Mouse (Mus musculus) hindbrain, postnatal 0 days (tissue): ENCODE measurements around the gene AI837181. TPM values are rescaled to one million over a fixed set of nuclear protein-coding genes. Genes with fewer than 3 reads are reported as not detected.

Source experiments
- ATAC-seq: fragments of 200-750 bp; cut with Nextera tagmentation; 2 replicates; pipeline ENCODE4 v1.8.0; 2017; ENCODE audit warnings: mild to moderate bottlenecking, moderate TSS enrichment, moderate library complexity
- DNase-seq: peaks from one replicate; pipeline ENCODE4 v3.0.0-alpha.2; 2015; ENCODE audit warnings: low spot score
- H3K27ac ChIP-seq: fragments of 300-500 bp; sonication (generic); 2 replicates; pipeline ENCODE4 v1.5.1; 2014; ENCODE audit warnings: mild to moderate bottlenecking
- H3K27me3 ChIP-seq: fragments of 300-500 bp; sonication (generic); 2 replicates; pipeline ENCODE4 v1.6.1; 2014; ENCODE audit warnings: low read length, mixed read lengths; ENCODE audit not compliant: insufficient read depth
- H3K36me3 ChIP-seq: fragments of 300-500 bp; sonication (generic); 2 replicates; pipeline ENCODE4 v1.6.1; 2014; ENCODE audit warnings: low read length, mixed read lengths; ENCODE audit not compliant: insufficient read depth
- H3K4me1 ChIP-seq: fragments of 300-500 bp; sonication (generic); 2 replicates; pipeline ENCODE4 v1.6.1; 2014; ENCODE audit warnings: antibody characterized with exemption, low read length, mixed read lengths; ENCODE audit not compliant: insufficient read depth
- H3K4me2 ChIP-seq: fragments of 300-500 bp; sonication (generic); 2 replicates; pipeline ENCODE4 v1.6.1; 2014; ENCODE audit warnings: low read depth, mild to moderate bottlenecking, low read length, moderate library complexity, mixed read lengths
- H3K4me3 ChIP-seq: fragments of 300-500 bp; sonication (generic); 2 replicates; pipeline ENCODE4 v1.5.1; 2014; ENCODE audit warnings: low read length
- H3K9ac ChIP-seq: fragments of 300-500 bp; sonication (generic); replicated peaks from 2 replicates; pipeline ENCODE4 v1.6.1; 2014; ENCODE audit warnings: mild to moderate bottlenecking, low read length, moderate library complexity, mixed read lengths
- H3K9me3 ChIP-seq: fragments of 300-500 bp; sonication (generic); 2 replicates; pipeline ENCODE4 v1.6.1; 2016; ENCODE audit warnings: low read length, mixed read lengths
- CTCF ChIP-seq: IDR thresholded peaks from 2 replicates; pipeline ENCODE4 v1.5.1; 2016; ENCODE audit warnings: antibody characterized with exemption, control low read depth, low read depth
- WGBS: fragments of 180-500 bp; shearing (Covaris S2); extraction: QIAGEN DNeasy Blood & Tissue Kit; methylation state at CpG from one replicate; pipeline ENCODE4 v1.1.7; 2014; 5-methylcytosine and 5-hydroxymethylcytosine counted together
- polyA plus RNA-seq: library from polyadenylated mRNA; unstranded; fragments of >200 nt; fragmentation: Nextera tagmentation; extraction: Ambion mirVana; gene quantifications from 2 replicates; pipeline ENCODE4 v1.2.1, GENCODE M21; 2015
- total RNA-seq: library from RNA; depleted of rRNA; stranded (reverse); fragments of >200 nt; gene quantifications from 2 replicates; pipeline ENCODE4 v1.2.3, GENCODE M21; 2014; rRNA removed

Gene AI837181
- total and polyA plus RNA-seq, 2 experiments from 2014 or later, result 82.8 to 100 TPM

- H3K36me3 ChIP-seq, result no peaks in the 10 kb centered on the region; the same call in 1 of the 2 replicates
- peak overlapping the region; percentile 72 for H3K27ac ChIP-seq
- 1% methylated on average over 65 of the region's 68 CpGs for whole genome bisulfite sequencing
- H3K4me2 ChIP-seq, result peak overlapping the region; percentile 97
- DNase-seq (peak; percentile 63), ATAC-seq (peak; percentile 76)
- no peaks in the 10 kb centered on the region for H3K27me3 ChIP-seq
- no peaks in the 10 kb centered on the region for H3K9me3 ChIP-seq
- H3K4me3 ChIP-seq, result peak overlapping the region; percentile 57
- H3K9ac ChIP-seq, result peak overlapping the region; percentile 78
- H3K4me1 ChIP-seq, result peaks cover 7% of the 10 kb centered on the region
- no peak for TF ChIP-seq CTCF
These were observed 49.5 kb downstream of the AI837181 start for GRCm38 (mm10) chr19:5474281-5475068.

DNA sequence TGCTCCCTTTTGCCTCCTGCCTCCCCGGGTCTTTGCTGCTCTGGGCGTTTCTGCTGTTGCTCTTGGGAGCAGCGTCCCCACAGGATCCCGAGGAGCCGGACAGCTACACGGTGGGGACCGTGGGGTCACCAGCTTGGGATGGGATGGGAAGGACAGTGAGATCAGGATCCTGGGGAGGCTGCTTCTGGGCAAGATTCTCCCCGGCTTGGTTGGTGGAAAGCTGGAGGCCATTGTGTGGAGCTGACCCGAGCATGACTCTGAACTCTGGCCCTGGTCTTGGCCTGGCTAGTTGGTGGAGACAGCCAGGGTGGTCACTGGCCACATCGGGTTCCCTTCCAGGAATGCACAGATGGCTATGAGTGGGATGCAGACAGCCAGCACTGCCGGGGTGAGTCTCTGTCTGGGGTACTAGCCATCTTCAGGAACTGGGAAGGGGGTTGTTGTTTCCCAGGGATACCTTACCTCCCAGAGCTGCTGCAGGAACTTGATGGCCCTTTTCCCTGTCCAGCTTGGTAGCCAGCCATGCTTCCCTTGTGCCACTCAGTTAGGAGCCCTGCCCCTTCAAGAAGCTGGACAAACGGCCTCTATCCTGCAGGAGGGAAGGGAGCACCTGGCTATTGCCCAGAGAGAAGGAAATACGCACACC lies 50.2 kb downstream of the AI837181 start:
- H3K9me3 ChIP-seq, result no peaks in the 10 kb centered on the region
- WGBS, result 10% methylated on average over 12 of the region's 13 CpGs
- peak; percentile 33; the same call in 1 of the 2 replicates for ATAC-seq

More for the DNA sequence above, 50.2 kb downstream of the AI837181 start:
- peak overlapping the region; percentile 78 for H3K9ac ChIP-seq
- peak overlapping the region; percentile 57 for H3K4me3 ChIP-seq
- H3K4me2 ChIP-seq, result peak overlapping the region; percentile 97
- H3K36me3 ChIP-seq, result no peaks in the 10 kb centered on the region; the same call in 1 of the 2 replicates
- TF ChIP-seq CTCF, result no peak
- peaks cover 7% of the 10 kb centered on the region for H3K4me1 ChIP-seq
- H3K27me3 ChIP-seq, result no peaks in the 10 kb centered on the region
- H3K27ac ChIP-seq, result peak overlapping the region; percentile 72
- no peak for DNase-seq

Other genes with a start within 250 kb of the AI837181 start
- gene Pacs1, start 152.0 kb upstream of the AI837181 start, total RNA-seq, result 60.3 and 63.6 TPM in 2 replicates
- gene Pacs1, start 152.0 kb upstream of the AI837181 start, polyA plus RNA-seq, result 33.1 and 41.0 TPM in 2 replicates
- gene Sf3b2, start 129.7 kb upstream of the AI837181 start, total RNA-seq, result 266 and 341 TPM in 2 replicates
- 322 and 334 TPM in 2 replicates for gene Sf3b2, start 129.7 kb upstream of the AI837181 start, polyA plus RNA-seq
- gene Gal3st3, start 126.8 kb upstream of the AI837181 start, total RNA-seq, result 25.0 and 27.3 TPM in 2 replicates
- gene Gal3st3, start 126.8 kb upstream of the AI837181 start, polyA plus RNA-seq, result 26.9 and 31.9 TPM in 2 replicates
- not detected in 2 replicates for gene Catsper1, start 89.4 kb upstream of the AI837181 start, total RNA-seq
- gene Catsper1, start 89.4 kb upstream of the AI837181 start, polyA plus RNA-seq, result not detected in 2 replicates
- gene Cst6, start 75.6 kb upstream of the AI837181 start, total RNA-seq, result 0.50 and 9.8 TPM in 2 replicates
- 14.9 and 16.1 TPM in 2 replicates for gene Cst6, start 75.6 kb upstream of the AI837181 start, polyA plus RNA-seq
- 21.2 and 25.2 TPM in 2 replicates for gene Eif1ad, start 58.4 kb upstream of the AI837181 start, total RNA-seq
- gene Eif1ad, start 58.4 kb upstream of the AI837181 start, polyA plus RNA-seq, result 46.7 and 49.2 TPM in 2 replicates
- gene Banf1, start 58.0 kb upstream of the AI837181 start, total RNA-seq, result 78.3 and 95.8 TPM in 2 replicates
- gene Banf1, start 58.0 kb upstream of the AI837181 start, polyA plus RNA-seq, result 316 and 319 TPM in 2 replicates
- 23.2 and 30.5 TPM in 2 replicates for gene Sart1, start 36.4 kb upstream of the AI837181 start, total RNA-seq
- 45.0 and 47.4 TPM in 2 replicates for gene Sart1, start 36.4 kb upstream of the AI837181 start, polyA plus RNA-seq
- not detected in 2 replicates for gene Tsga10ip, start 22.6 kb upstream of the AI837181 start, total RNA-seq
- gene Tsga10ip, start 22.6 kb upstream of the AI837181 start, polyA plus RNA-seq, result not detected in 2 replicates
- gene Drap1, start 165 bp upstream of the AI837181 start, total RNA-seq, result 111 and 123 TPM in 2 replicates
- gene Drap1, start 165 bp upstream of the AI837181 start, polyA plus RNA-seq, result 331 and 338 TPM in 2 replicates
- not detected in 2 replicates for gene Fosl1, start 22.4 kb downstream of the AI837181 start, total RNA-seq
- gene Fosl1, start 22.4 kb downstream of the AI837181 start, polyA plus RNA-seq, result not detected in 2 replicates
- gene Ccdc85b, start 32.8 kb downstream of the AI837181 start, total RNA-seq, result 17.4 and 18.5 TPM in 2 replicates
- 16.0 and 16.1 TPM in 2 replicates for gene Ccdc85b, start 32.8 kb downstream of the AI837181 start, polyA plus RNA-seq
- 76.1 and 103 TPM in 2 replicates for gene Fibp, start 35.5 kb downstream of the AI837181 start, total RNA-seq
- 172 and 179 TPM in 2 replicates for gene Fibp, start 35.5 kb downstream of the AI837181 start, polyA plus RNA-seq
- 1.2 and 4.5 TPM in 2 replicates for gene Ctsw, start 43.4 kb downstream of the AI837181 start, total RNA-seq
- 1.6 and 2.0 TPM in 2 replicates for gene Ctsw, start 43.4 kb downstream of the AI837181 start, polyA plus RNA-seq
- 46.3 and 49.3 TPM in 2 replicates for gene Efemp2, start 48.8 kb downstream of the AI837181 start, total RNA-seq
- gene Efemp2, start 48.8 kb downstream of the AI837181 start, polyA plus RNA-seq, result 36.5 and 41.7 TPM in 2 replicates
- gene Mus81, start 63.3 kb downstream of the AI837181 start, total RNA-seq, result 56.8 and 58.8 TPM in 2 replicates
- 27.4 and 27.7 TPM in 2 replicates for gene Mus81, start 63.3 kb downstream of the AI837181 start, polyA plus RNA-seq
- gene Cfl1, start 65.3 kb downstream of the AI837181 start, total RNA-seq, result 1,468 and 1,477 TPM in 2 replicates
- 3,076 and 3,214 TPM in 2 replicates for gene Cfl1, start 65.3 kb downstream of the AI837181 start, polyA plus RNA-seq
- gene 1700020D05Rik, start 78.6 kb downstream of the AI837181 start, total RNA-seq, result 3.8 and 4.8 TPM in 2 replicates
- not detected in 2 replicates for gene 1700020D05Rik, start 78.6 kb downstream of the AI837181 start, polyA plus RNA-seq
- gene Snx32, start 85.4 kb downstream of the AI837181 start, total RNA-seq, result 78.0 and 79.0 TPM in 2 replicates
- 75.0 and 79.6 TPM in 2 replicates for gene Snx32, start 85.4 kb downstream of the AI837181 start, polyA plus RNA-seq
- not detected in 2 replicates for gene Ovol1, start 135.5 kb downstream of the AI837181 start, total RNA-seq
- gene Ovol1, start 135.5 kb downstream of the AI837181 start, polyA plus RNA-seq, result 0.25 TPM in 1 of 2 replicates, not detected in the other
- 15.0 and 19.3 TPM in 2 replicates for gene Ap5b1, start 142.9 kb downstream of the AI837181 start, total RNA-seq
- gene Ap5b1, start 142.9 kb downstream of the AI837181 start, polyA plus RNA-seq, result 2.3 and 2.6 TPM in 2 replicates
- 33.6 and 40.4 TPM in 2 replicates for gene Rnaseh2c, start 176.7 kb downstream of the AI837181 start, total RNA-seq
- gene Rnaseh2c, start 176.7 kb downstream of the AI837181 start, polyA plus RNA-seq, result 66.4 and 75.4 TPM in 2 replicates
- gene Kat5, start 185.1 kb downstream of the AI837181 start, total RNA-seq, result 95.2 and 163 TPM in 2 replicates
- gene Kat5, start 185.1 kb downstream of the AI837181 start, polyA plus RNA-seq, result 72.0 and 74.0 TPM in 2 replicates
- gene Rela, start 212.3 kb downstream of the AI837181 start, total RNA-seq, result 40.1 and 40.8 TPM in 2 replicates
- 30.3 and 33.1 TPM in 2 replicates for gene Rela, start 212.3 kb downstream of the AI837181 start, polyA plus RNA-seq
- gene Sipa1, start 238.6 kb downstream of the AI837181 start, total RNA-seq, result 25.6 and 43.2 TPM in 2 replicates
- 18.7 and 18.8 TPM in 2 replicates for gene Sipa1, start 238.6 kb downstream of the AI837181 start, polyA plus RNA-seq